Mouse (Mus musculus): Measurements from ENCODE around the gene Nans.

DNA sequence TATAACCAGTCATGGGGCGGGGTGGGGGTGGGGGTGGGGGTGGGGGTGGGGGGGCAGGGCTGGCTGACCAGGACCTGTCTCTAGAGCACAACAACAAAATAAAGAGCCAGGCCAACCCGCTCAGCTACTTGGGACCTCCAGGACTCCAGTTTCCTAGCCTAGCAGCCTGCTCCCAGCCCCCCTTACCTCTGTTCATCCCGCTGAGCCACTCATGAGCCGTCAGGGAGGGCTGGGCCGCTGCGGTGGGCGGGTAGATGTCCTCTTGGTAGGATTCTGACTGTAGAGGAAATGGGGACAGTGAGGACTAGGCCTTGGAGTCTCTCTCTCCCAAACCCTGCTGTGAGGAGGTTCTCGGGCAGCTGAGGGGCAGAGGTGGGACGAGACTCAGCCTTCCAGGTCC lies 52.7 kb downstream of the Nans start:
- TF ChIP-seq CTCF (IDR thresholded peaks at IDR 0.05): no peak
- no peak for TF ChIP-seq EP300 (IDR thresholded peaks at IDR 0.05)

Measured in lung, postnatal 0 days (tissue).